Mouse (Mus musculus): ENCODE data around the gene Myo10. TPM values are rescaled to one million over a fixed set of nuclear protein-coding genes. Genes with fewer than 3 reads are reported as not detected.

Gene Myo10
- polyA plus RNA-seq, 1 experiment from 2014 or later: 66.3 TPM

GRCm38 (mm10) chr15:25834920-25835674, 212.8 kb downstream of the Myo10 start:
- H3K4me1 ChIP-seq: no peaks in the 10 kb centered on the region
- H3K36me3 ChIP-seq (replicated peaks): no peaks in the 10 kb centered on the region
- 0 out of 2 replicates have a peak, but pooled peaks cover 4% of the 10 kb centered on the region for H3K9me3 ChIP-seq
- no peak overlapping the region for H3K27ac ChIP-seq
- H3K4me3 ChIP-seq: no peak overlapping the region
- WGBS: 91% methylated on average over 17 of the region's 17 CpGs
- no peaks in the 10 kb centered on the region for H3K27me3 ChIP-seq (ENCODE audit: poor library complexity, severe bottlenecking)
- no peak for DNase-seq (ENCODE audit: extremely low spot score, low spot score)

DNA sequence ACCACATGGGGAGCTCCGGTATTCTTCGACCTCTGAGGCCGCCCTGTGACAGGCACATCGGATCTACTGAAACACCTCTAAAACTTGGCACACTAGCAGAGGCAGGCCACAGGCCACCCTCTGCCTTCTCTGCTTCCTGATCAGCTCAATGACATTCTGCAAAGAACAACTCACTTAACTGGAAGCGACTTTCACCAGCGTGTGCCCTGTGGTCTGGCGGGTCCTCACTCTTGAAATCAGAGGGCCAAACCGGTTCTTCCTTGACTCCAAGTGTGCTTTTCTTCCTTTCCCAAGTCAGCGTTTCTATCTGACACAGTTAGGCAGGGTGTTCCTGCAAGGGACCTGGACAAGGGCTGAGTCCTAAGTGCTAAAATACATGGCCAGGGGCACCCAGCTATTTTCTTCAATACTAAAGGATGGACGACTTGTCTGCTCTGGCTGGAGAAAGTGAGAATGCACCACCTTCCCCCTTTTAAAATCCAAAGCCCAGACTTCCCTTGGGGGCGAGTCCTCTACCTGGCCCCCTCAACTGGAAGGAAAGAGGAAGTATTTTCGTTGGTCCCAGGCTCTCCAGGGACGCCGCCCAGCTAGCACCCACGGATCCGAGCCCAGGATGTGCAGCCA, 220.2 kb downstream of the Myo10 start:
- Histone ChIP-seq H3K36me3 (replicated peaks) (no peaks in the 10 kb centered on the region), H3K9me3 (0 out of 2 replicates have a peak, but pooled peaks cover 2% of the 10 kb centered on the region), H3K27ac (peak overlapping the region; percentile 86), H3K27me3 (ENCODE audit: poor library complexity, severe bottlenecking) (peaks cover 45% of the 10 kb centered on the region), H3K4me3 (peak overlapping the region; percentile 90), H3K4me1 (peaks cover 35% of the 10 kb centered on the region)
- no peak for DNase-seq (ENCODE audit: extremely low spot score, low spot score)
- 11% methylated on average over 16 of the region's 16 CpGs for WGBS

GRCm38 (mm10) chr15:25843086-25843991, 221.0 kb downstream of the Myo10 start, which contains the start of gene Retreg1:
Retreg1 (plus strand) TSS chr15:25843180.
- peak; percentile 51 for DNase-seq (ENCODE audit: extremely low spot score, low spot score)
- Histone ChIP-seq H3K9me3 (no peaks in the 10 kb centered on the region), H3K36me3 (replicated peaks) (no peaks in the 10 kb centered on the region), H3K4me1 (peaks cover 35% of the 10 kb centered on the region), H3K27ac (peak within 1 kb of the TSS; percentile 86), H3K4me3 (peak within 1 kb of the TSS; percentile 90), H3K27me3 (ENCODE audit: poor library complexity, severe bottlenecking) (peaks cover 45% of the 10 kb centered on the region)
- under 1% methylated on average over 72 of the region's 72 CpGs for WGBS

GRCm38 (mm10) chr15:25844013-25844570, 221.8 kb downstream of the Myo10 start:
- Histone ChIP-seq H3K27me3 (ENCODE audit: poor library complexity, severe bottlenecking) (peaks cover 45% of the 10 kb centered on the region), H3K4me1 (peaks cover 35% of the 10 kb centered on the region), H3K27ac (no peak overlapping the region), H3K36me3 (replicated peaks) (no peaks in the 10 kb centered on the region), H3K4me3 (peak overlapping the region; percentile 90), H3K9me3 (no peaks in the 10 kb centered on the region)
- 10% methylated on average over 11 of the region's 11 CpGs for WGBS
- no peak for DNase-seq (ENCODE audit: extremely low spot score, low spot score)

DNA sequence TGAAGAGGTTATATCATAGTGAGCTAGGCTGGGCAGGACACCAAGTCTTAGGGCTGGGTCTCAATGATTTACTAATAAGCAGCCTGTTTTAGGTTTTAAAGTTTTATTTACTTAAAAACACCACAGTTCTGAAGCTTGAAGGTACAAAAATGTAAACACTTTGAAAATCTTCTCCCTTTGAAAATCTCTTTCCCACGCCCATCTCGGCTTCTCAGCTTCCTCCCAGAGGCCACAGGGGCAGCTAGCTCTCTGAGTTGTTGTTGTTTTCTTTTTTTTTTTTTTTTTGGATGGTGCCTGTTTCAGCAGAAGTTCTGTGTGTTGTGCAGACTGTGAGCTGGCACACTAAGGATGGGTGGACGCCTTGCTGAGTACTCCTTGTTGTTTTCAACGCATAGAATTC, 222.4 kb downstream of the Myo10 start:
- no peak overlapping the region for H3K4me3 ChIP-seq
- no peaks in the 10 kb centered on the region for H3K36me3 ChIP-seq (replicated peaks)
- H3K4me1 ChIP-seq: peaks cover 35% of the 10 kb centered on the region
- H3K27ac ChIP-seq: no peak overlapping the region
- 59% methylated on average over 4 of the region's 4 CpGs for WGBS
- peaks cover 45% of the 10 kb centered on the region for H3K27me3 ChIP-seq (ENCODE audit: poor library complexity, severe bottlenecking)
- DNase-seq (ENCODE audit: extremely low spot score, low spot score): no peak
- no peaks in the 10 kb centered on the region for H3K9me3 ChIP-seq

DNA sequence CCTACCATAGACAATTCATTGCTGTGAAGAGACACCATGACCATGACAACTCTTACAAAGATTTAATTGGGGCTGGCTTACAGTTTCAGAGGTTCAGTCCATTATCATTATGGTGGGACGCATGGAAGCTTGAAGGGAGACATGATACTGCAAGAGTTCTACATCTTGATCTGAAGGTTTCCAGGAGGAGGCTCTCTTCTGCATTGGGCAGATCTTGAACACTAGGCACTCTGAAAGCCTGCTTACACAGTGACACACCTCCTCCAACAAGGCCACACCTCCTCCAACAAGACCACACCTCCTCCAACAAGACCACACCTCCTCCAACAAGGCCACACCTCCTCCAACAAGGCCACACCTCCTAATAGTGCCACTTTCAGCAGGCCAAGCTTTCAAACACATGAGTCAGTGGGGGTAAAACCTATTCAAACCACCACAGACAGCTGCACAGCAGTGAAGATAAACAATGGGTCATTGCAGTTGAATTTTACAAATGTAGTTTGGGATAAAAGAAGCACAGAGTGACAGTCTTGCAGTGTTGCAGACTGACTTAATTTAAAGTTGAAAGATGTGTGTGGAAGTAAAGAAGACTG, 225.3 kb downstream of the Myo10 start:
- DNase-seq (ENCODE audit: extremely low spot score, low spot score): no peak
- Histone ChIP-seq H3K4me1 (peaks cover 16% of the 10 kb centered on the region), H3K4me3 (no peak overlapping the region), H3K36me3 (replicated peaks) (no peaks in the 10 kb centered on the region), H3K27me3 (ENCODE audit: poor library complexity, severe bottlenecking) (peaks cover 25% of the 10 kb centered on the region), H3K27ac (no peak overlapping the region), H3K9me3 (no peaks in the 10 kb centered on the region; the same call in 1 of the 2 replicates)
- 95% methylated on average over 1 of the region's 1 CpGs for WGBS

DNA sequence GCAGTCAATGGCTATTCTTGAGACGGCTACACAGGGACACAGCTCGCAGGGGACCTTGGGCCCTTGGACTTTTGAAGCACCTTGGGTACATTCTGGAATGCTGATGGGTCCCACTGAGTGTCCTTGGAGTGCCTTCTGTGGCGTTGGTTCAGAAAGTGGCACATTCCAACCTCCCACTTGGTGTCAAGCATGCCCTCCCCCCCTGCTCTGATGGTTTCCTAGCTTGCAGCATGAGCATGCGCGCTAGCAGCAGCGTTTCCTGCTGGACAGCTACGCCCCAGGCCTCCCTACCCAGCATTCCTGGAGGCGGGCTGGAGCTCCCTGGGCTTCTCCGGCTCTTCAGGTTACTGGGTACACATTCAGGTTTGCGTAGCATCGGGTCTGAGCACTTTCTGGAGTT, 228.2 kb downstream of the Myo10 start:
- Histone ChIP-seq H3K27me3 (ENCODE audit: poor library complexity, severe bottlenecking) (no peaks in the 10 kb centered on the region), H3K27ac (no peak overlapping the region), H3K36me3 (replicated peaks) (no peaks in the 10 kb centered on the region), H3K4me1 (peaks cover 12% of the 10 kb centered on the region), H3K4me3 (no peak overlapping the region), H3K9me3 (no peaks in the 10 kb centered on the region; the same call in 1 of the 2 replicates)
- 81% methylated on average over 11 of the region's 11 CpGs for WGBS
- DNase-seq (ENCODE audit: extremely low spot score, low spot score): no peak

DNA sequence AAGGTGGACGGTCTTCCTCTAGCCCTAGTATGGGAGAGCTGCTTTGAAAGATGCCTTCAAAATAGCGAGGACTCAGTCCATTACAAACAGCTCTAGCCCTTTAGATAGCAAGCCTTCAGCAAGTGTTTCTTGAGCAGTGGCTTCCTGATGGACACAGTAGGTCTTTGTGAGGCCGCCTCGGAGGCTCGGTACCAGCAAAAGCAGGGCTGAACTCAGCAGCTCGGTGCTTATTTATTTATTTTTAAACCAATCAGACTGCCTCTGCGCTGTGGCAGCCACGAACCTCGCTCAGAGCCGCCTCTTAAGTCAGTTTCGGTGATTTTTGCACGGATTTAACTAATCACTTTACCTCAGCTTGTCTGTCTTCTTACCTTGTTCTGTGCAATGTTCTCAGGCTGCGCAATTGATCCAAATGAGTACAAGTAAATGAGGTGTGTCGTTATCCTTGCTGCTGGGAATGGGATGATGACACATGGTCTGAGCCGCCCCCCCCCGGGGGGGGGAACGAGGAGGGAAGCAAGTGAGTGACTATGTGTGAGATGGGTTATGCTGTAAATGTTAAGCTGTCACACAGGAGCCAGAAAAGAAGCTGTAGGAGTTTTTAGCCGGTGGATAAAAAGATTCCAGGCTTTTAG, 232.1 kb downstream of the Myo10 start:
- Histone ChIP-seq H3K4me3 (no peak overlapping the region), H3K36me3 (replicated peaks) (no peaks in the 10 kb centered on the region), H3K27ac (no peak overlapping the region), H3K27me3 (ENCODE audit: poor library complexity, severe bottlenecking) (no peaks in the 10 kb centered on the region), H3K4me1 (peaks cover 17% of the 10 kb centered on the region), H3K9me3 (no peaks in the 10 kb centered on the region; the same call in 1 of the 2 replicates)
- DNase-seq (ENCODE audit: extremely low spot score, low spot score): no peak
- WGBS: 69% methylated on average over 18 of the region's 18 CpGs

GRCm38 (mm10) chr15:25858611-25859058, 236.3 kb downstream of the Myo10 start:
- H3K9me3 ChIP-seq: no peaks in the 10 kb centered on the region

GRCm38 (mm10) chr15:25859469-25859868, 237.1 kb downstream of the Myo10 start:
- DNase-seq (ENCODE audit: extremely low spot score, low spot score): no peak
- Histone ChIP-seq H3K9me3 (no peaks in the 10 kb centered on the region), H3K4me1 (peaks cover 14% of the 10 kb centered on the region), H3K4me3 (no peak overlapping the region), H3K27me3 (ENCODE audit: poor library complexity, severe bottlenecking) (no peaks in the 10 kb centered on the region), H3K36me3 (replicated peaks) (no peaks in the 10 kb centered on the region), H3K27ac (no peak overlapping the region)
- WGBS: 73% methylated on average over 3 of the region's 3 CpGs

More at GRCm38 (mm10) chr15:25858611-25859058, 236.3 kb downstream of the Myo10 start:
- no peak for DNase-seq (ENCODE audit: extremely low spot score, low spot score)
- 68% methylated on average over 12 of the region's 12 CpGs for WGBS
- Histone ChIP-seq H3K4me3 (no peak overlapping the region), H3K27ac (no peak overlapping the region), H3K4me1 (peaks cover 17% of the 10 kb centered on the region), H3K36me3 (replicated peaks) (no peaks in the 10 kb centered on the region), H3K27me3 (ENCODE audit: poor library complexity, severe bottlenecking) (no peaks in the 10 kb centered on the region)

- Histone ChIP-seq H3K4me3 (no peak overlapping the region), H3K4me1 (peaks cover 5% of the 10 kb centered on the region; the same call in 1 of the 2 replicates), H3K36me3 (replicated peaks) (no peaks in the 10 kb centered on the region), H3K27ac (no peak overlapping the region), H3K9me3 (no peaks in the 10 kb centered on the region), H3K27me3 (ENCODE audit: poor library complexity, severe bottlenecking) (no peaks in the 10 kb centered on the region)
- DNase-seq (ENCODE audit: extremely low spot score, low spot score): no peak
- WGBS: 89% methylated on average over 7 of the region's 7 CpGs
These were observed 239.6 kb downstream of the Myo10 start for GRCm38 (mm10) chr15:25861900-25862299.
